Mouse (Mus musculus) hindbrain, embryonic 11.5 days (tissue): ENCODE data around the gene Sost. TPM values are rescaled to one million over a fixed set of nuclear protein-coding genes. Genes with fewer than 3 reads are reported as not detected.

Experiments
- ATAC-seq: fragments of 200-750 bp; cut with Nextera tagmentation; 2 replicates; pipeline ENCODE4 v1.8.0; 2017; ENCODE audit warnings: mild to moderate bottlenecking, moderate TSS enrichment, moderate library complexity; ENCODE audit not compliant: low FRiP score
- DNase-seq: peaks from one replicate; pipeline ENCODE4 v3.0.0-alpha.2; 2015; ENCODE audit warnings: low spot score
- H3K27ac ChIP-seq: fragments of 300-500 bp; sonication (generic); 2 replicates; pipeline ENCODE4 v1.5.1; 2014; ENCODE audit warnings: mild to moderate bottlenecking, low read depth, low read length
- H3K27me3 ChIP-seq: fragments of 300-500 bp; sonication (generic); 2 replicates; pipeline ENCODE4 v1.6.1; 2014; ENCODE audit warnings: mild to moderate bottlenecking, low read length, moderate library complexity, mixed read lengths; ENCODE audit not compliant: control insufficient read depth, insufficient read depth
- H3K36me3 ChIP-seq: fragments of 300-500 bp; sonication (generic); 2 replicates; pipeline ENCODE4 v1.6.1; 2014; ENCODE audit warnings: mild to moderate bottlenecking, low read length, moderate library complexity, mixed read lengths; ENCODE audit not compliant: control insufficient read depth, insufficient read depth
- H3K4me1 ChIP-seq: fragments of 300-500 bp; sonication (generic); replicated peaks from 2 replicates; pipeline ENCODE4 v1.6.1; 2014; ENCODE audit warnings: low read length, mixed read lengths; ENCODE audit not compliant: control insufficient read depth, insufficient read depth
- H3K4me2 ChIP-seq: fragments of 300-500 bp; sonication (generic); replicated peaks from 2 replicates; pipeline ENCODE4 v1.6.1; 2014; ENCODE audit warnings: mild to moderate bottlenecking, low read depth, low read length
- H3K4me3 ChIP-seq: fragments of 300-500 bp; sonication (generic); 2 replicates; pipeline ENCODE4 v1.5.1; 2014; ENCODE audit warnings: low read depth, low read length
- H3K9ac ChIP-seq: fragments of 300-500 bp; sonication (generic); 2 replicates; pipeline ENCODE4 v1.6.1; 2014; ENCODE audit warnings: low read depth, low read length
- H3K9me3 ChIP-seq: fragments of 300-500 bp; sonication (generic); 2 replicates; pipeline ENCODE4 v1.6.1; 2016; ENCODE audit warnings: low read length; ENCODE audit not compliant: control insufficient read depth
- WGBS: fragments of 180-500 bp; shearing (Covaris S2); extraction: QIAGEN DNeasy Blood & Tissue Kit; methylation state at CpG from one replicate; pipeline ENCODE4 v1.1.7; 2014; 5-methylcytosine and 5-hydroxymethylcytosine counted together
- polyA plus RNA-seq: library from polyadenylated mRNA; unstranded; fragments of >200 nt; fragmentation: Nextera tagmentation; extraction: Ambion mirVana; gene quantifications from 2 replicates; pipeline ENCODE4 v1.2.1, GENCODE M21; 2014

Gene Sost
- polyA plus RNA-seq, 1 experiment from 2014 or later = 0.31 TPM

DNA sequence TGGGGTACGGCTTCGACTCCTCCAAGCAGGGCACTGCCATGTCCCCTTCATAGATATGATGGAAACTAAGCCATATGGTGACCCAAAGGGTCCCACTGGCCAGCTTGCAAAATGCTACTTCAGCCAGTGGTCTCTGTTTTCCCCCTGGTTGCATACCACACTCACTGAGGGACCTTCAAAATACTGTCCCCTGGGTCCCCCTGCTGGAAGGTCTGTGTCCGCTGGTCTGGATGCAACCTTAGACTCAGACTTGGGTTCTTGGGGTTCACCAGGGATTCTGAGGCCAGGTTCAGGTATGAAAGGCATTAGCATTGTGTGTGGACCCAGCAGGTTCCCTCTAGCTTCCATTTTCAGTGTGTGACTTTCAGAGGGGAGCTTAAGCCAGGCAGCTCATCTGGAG is 50.0 kb downstream of the Sost start:
- no peaks in the 10 kb centered on the region for H3K9me3 ChIP-seq
- no peak overlapping the region for H3K27ac ChIP-seq
- no peak overlapping the region for H3K9ac ChIP-seq
- ATAC-seq (no peak), DNase-seq (no peak)
- 69% methylated on average over 3 of the region's 3 CpGs for WGBS
- H3K4me3 ChIP-seq = no peak overlapping the region
- no peaks in the 10 kb centered on the region for H3K36me3 ChIP-seq
- H3K4me2 ChIP-seq = no peak overlapping the region
- no peaks in the 10 kb centered on the region for H3K27me3 ChIP-seq
- no peaks in the 10 kb centered on the region for H3K4me1 ChIP-seq

DNA sequence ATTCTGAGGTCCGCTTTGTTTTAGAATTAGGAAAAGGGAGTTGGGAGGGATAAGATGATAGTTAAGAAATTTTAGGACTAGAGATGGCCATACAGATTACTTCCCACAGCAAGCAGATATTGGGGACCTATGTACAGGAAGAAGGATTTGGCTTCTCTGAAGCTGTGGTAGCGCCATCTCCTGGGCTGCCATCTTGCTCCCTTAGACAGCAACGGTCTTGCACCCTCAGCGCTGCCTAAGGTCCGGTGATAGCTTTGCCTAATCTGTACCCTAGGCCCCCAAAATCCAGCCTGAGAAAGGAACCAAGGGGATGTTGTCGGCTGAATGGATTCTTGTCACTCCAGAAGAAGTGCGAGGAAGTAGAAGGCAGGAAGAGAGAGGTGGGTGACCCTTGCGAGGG is 53.2 kb downstream of the Sost start:
- no peak overlapping the region for H3K4me3 ChIP-seq
- H3K9ac ChIP-seq = no peak overlapping the region

More for the DNA sequence above, 53.2 kb downstream of the Sost start:
- no peak for ATAC-seq
- DNase-seq = no peak
- Histone ChIP-seq H3K4me1 (no peaks in the 10 kb centered on the region), H3K4me2 (no peak overlapping the region), H3K27me3 (peaks cover 4% of the 10 kb centered on the region; the same call in 1 of the 2 replicates), H3K36me3 (no peaks in the 10 kb centered on the region), H3K27ac (no peak overlapping the region), H3K9me3 (no peaks in the 10 kb centered on the region)
- 56% methylated on average over 8 of the region's 8 CpGs for WGBS

Other genes starting within 250 kb of the Sost start
- gene Dhx8, start 234.1 kb downstream of the Sost start, polyA plus RNA-seq = 37.0 and 39.9 TPM in 2 replicates
- gene Etv4, start 181.6 kb downstream of the Sost start, polyA plus RNA-seq = 4.6 and 5.7 TPM in 2 replicates
- gene Meox1, start 72.6 kb downstream of the Sost start, polyA plus RNA-seq = 1.2 and 2.1 TPM in 2 replicates
- gene Cfap97d1, start 17.3 kb upstream of the Sost start, polyA plus RNA-seq = not detected in 2 replicates
- 11.4 and 12.1 TPM in 2 replicates for gene Dusp3, start 20.0 kb upstream of the Sost start, polyA plus RNA-seq
- gene Mpp3, start 61.4 kb upstream of the Sost start, polyA plus RNA-seq = 23.3 and 26.5 TPM in 2 replicates
- 0.09 and 0.13 TPM in 2 replicates for gene Cd300lg, start 74.5 kb upstream of the Sost start, polyA plus RNA-seq
- gene Mpp2, start 121.5 kb upstream of the Sost start, polyA plus RNA-seq = 9.8 and 11.7 TPM in 2 replicates
- gene Ppy, start 134.3 kb upstream of the Sost start, polyA plus RNA-seq = not detected in 2 replicates
- 1.7 and 2.7 TPM in 2 replicates for gene Pyy, start 140.8 kb upstream of the Sost start, polyA plus RNA-seq
- gene Nags, start 178.5 kb upstream of the Sost start, polyA plus RNA-seq = 0.14 TPM in 1 of 2 replicates, not detected in the other
- 33.2 and 34.4 TPM in 2 replicates for gene Tmem101, start 189.4 kb upstream of the Sost start, polyA plus RNA-seq
- gene Lsm12, start 218.3 kb upstream of the Sost start, polyA plus RNA-seq = 76.0 and 80.1 TPM in 2 replicates
- 28.8 and 31.9 TPM in 2 replicates for gene G6pc3, start 222.6 kb upstream of the Sost start, polyA plus RNA-seq